23 mouse cellular contexts compared by ENCODE assay signal in the genomic region with DNA sequence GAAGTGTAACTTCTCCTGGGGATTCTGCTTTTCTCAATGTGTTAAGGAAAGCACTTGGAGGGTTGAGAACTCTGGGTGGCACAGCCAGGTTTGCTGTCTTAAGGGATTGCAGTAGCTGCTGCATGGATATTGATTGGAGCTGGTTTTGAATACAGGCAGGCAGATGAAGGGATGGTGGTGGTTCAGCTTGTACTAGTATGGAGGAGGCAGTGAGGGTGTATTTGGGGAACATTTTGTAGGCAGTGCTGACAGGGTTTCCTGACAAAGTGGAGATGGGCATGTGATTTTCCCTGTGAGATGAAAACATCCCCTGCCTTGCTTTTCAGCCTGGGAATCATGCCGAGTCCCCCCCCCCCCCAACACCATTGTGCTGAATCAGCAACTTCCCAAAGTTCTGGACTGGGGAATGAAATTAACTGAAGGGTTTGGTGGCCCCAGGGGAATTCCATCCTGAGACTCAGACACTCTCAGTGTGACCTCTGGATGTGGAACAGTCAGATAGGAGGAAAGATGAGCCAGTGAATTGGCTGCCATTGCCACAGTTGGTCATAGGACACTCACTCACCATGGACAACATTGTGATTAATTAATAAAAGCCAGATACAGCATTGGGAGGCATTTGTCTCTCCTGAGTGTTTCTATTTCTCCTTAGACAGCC. TPM values are rescaled to one million over a fixed set of nuclear protein-coding genes. Genes with fewer than 3 reads are reported as not detected.
DNase-seq lines count a peak whose midpoint lies in the region; ATAC-seq and TF ChIP-seq lines count a peak whose summit lies in the region.
"Had no signal": no experiment of that assay in that cellular context is flagged by ENCODE, and none has a peak within 500 bp of the region (broad histone marks: within the 10 kb centered on the region; RNA-seq: fewer than 3 reads in every experiment).

No protein-coding gene starts in this region.

- H3K4me3 ChIP-seq in midbrain, embryonic 11.5 days (ENCODE audit: low read depth, low read length): no peak overlapping the region
- no peak overlapping the region for H3K4me3 ChIP-seq in midbrain, embryonic 16.5 days (ENCODE audit: low read depth, low read length)
- no peak overlapping the region for H3K4me3 ChIP-seq in stomach, postnatal 0 days (ENCODE audit: low read depth, low read length)
- H3K4me3 ChIP-seq: embryonic facial prominence, embryonic 13.5 days; forebrain, embryonic 13.5 days; heart, embryonic 10.5 days; hindbrain, embryonic 12.5 days had no signal

- no peak for TF ChIP-seq CTCF in stomach, postnatal 0 days (IDR thresholded peaks at IDR 0.05; ENCODE audit: low read depth)

- H3K4me1 ChIP-seq in midbrain, embryonic 11.5 days (ENCODE audit: control insufficient read depth, insufficient read depth, low read length): no peaks in the 10 kb centered on the region
- H3K4me1 ChIP-seq in midbrain, embryonic 16.5 days (ENCODE audit: control insufficient read depth, insufficient read depth, low read length): no peaks in the 10 kb centered on the region
- H3K4me1 ChIP-seq in stomach, postnatal 0 days (replicated peaks; ENCODE audit: control insufficient read depth, insufficient read depth): no peaks in the 10 kb centered on the region
- H3K4me1 ChIP-seq: embryonic facial prominence, embryonic 13.5 days; forebrain, embryonic 13.5 days; heart, embryonic 10.5 days; hindbrain, embryonic 12.5 days had no signal

- DNase-seq in frontal cortex, postnatal 10 days (ENCODE audit: low spot score in 2 of 2): no peak
- peak; percentile 37 for DNase-seq in midbrain, embryonic 11.5 days (ENCODE audit: low spot score, missing footprints)
- DNase-seq in ZHBTc4 (ENCODE audit: low read depth, low spot score): peak; percentile 12
- DNase-seq in retina, postnatal 1 day: no peak
- DNase-seq in stomach, postnatal 0 days (ENCODE audit: low spot score): no peak
- DNase-seq: adrenal gland, adult 8-10 months; cerebellum, adult 11-12 months; cerebellum, adult 9-10 months; cerebellum, postnatal 25 days; forebrain, postnatal 0 days; gastrocnemius, postnatal 10 days; heart, adult 18-20 months; heart, postnatal 10 days; heart, postnatal 4 days had no signal

- WGBS in midbrain, embryonic 11.5 days: 76% methylated on average over 1 of the region's 1 CpGs
- WGBS in midbrain, embryonic 16.5 days: 38% methylated on average over 1 of the region's 1 CpGs
- 54% methylated on average over 1 of the region's 1 CpGs for WGBS in stomach, postnatal 0 days

- no peak overlapping the region for H3K4me2 ChIP-seq in midbrain, embryonic 11.5 days
- no peak overlapping the region for H3K4me2 ChIP-seq in midbrain, embryonic 16.5 days (ENCODE audit: low read length)
- H3K4me2 ChIP-seq in stomach, postnatal 0 days (replicated peaks; ENCODE audit: low read depth): no peak overlapping the region
- H3K4me2 ChIP-seq: embryonic facial prominence, embryonic 13.5 days; forebrain, embryonic 13.5 days; hindbrain, embryonic 12.5 days had no signal

- H3K9me3 ChIP-seq in midbrain, embryonic 11.5 days (ENCODE audit: control insufficient read depth, low read length): no peaks in the 10 kb centered on the region
- H3K9me3 ChIP-seq in midbrain, embryonic 16.5 days (replicated peaks; ENCODE audit: control insufficient read depth, low read length, poor library complexity, severe bottlenecking): no peaks in the 10 kb centered on the region
- no peaks in the 10 kb centered on the region for H3K9me3 ChIP-seq in stomach, postnatal 0 days (ENCODE audit: control insufficient read depth, low read length)
- H3K9me3 ChIP-seq: embryonic facial prominence, embryonic 13.5 days; forebrain, embryonic 13.5 days; heart, embryonic 10.5 days; hindbrain, embryonic 12.5 days had no signal

- no peak overlapping the region for H3K9ac ChIP-seq in midbrain, embryonic 11.5 days (ENCODE audit: low read length)
- H3K9ac ChIP-seq in midbrain, embryonic 16.5 days (ENCODE audit: low read depth, low read length): no peak overlapping the region
- no peak overlapping the region for H3K9ac ChIP-seq in stomach, postnatal 0 days (ENCODE audit: low read length)
- H3K9ac ChIP-seq: embryonic facial prominence, embryonic 13.5 days; forebrain, embryonic 13.5 days; forebrain, postnatal 0 days; hindbrain, embryonic 12.5 days had no signal

- no peak for TF ChIP-seq EP300 in stomach, postnatal 0 days (optimal IDR thresholded peaks at IDR 0.05)

- H3K27ac ChIP-seq in midbrain, embryonic 11.5 days (ENCODE audit: low read depth, low read length): no peak overlapping the region
- no peak overlapping the region for H3K27ac ChIP-seq in midbrain, embryonic 16.5 days (ENCODE audit: low read length)
- no peak overlapping the region for H3K27ac ChIP-seq in stomach, postnatal 0 days (replicated peaks)
- H3K27ac ChIP-seq: embryonic facial prominence, embryonic 13.5 days; forebrain, embryonic 13.5 days; heart, embryonic 10.5 days; hindbrain, embryonic 12.5 days had no signal

- H3K36me3 ChIP-seq in midbrain, embryonic 11.5 days (ENCODE audit: control insufficient read depth, insufficient read depth, low read length): no peaks in the 10 kb centered on the region
- no peaks in the 10 kb centered on the region for H3K36me3 ChIP-seq in midbrain, embryonic 16.5 days (ENCODE audit: control insufficient read depth, insufficient read depth, low read length)
- no peaks in the 10 kb centered on the region for H3K36me3 ChIP-seq in stomach, postnatal 0 days (ENCODE audit: control insufficient read depth, insufficient read depth, low read length)
- H3K36me3 ChIP-seq: embryonic facial prominence, embryonic 13.5 days; G1E; heart, embryonic 10.5 days; hindbrain, embryonic 12.5 days had no signal

- ATAC-seq in frontal cortex, adult (ENCODE audit: low TSS enrichment): peak; percentile 67; the same call in 1 of the 2 replicates
- no peak for ATAC-seq in midbrain, embryonic 11.5 days (ENCODE audit: low FRiP score)
- no peak for ATAC-seq in midbrain, embryonic 16.5 days
- no peak for ATAC-seq in stomach, postnatal 0 days (ENCODE audit: low FRiP score, low TSS enrichment)
- ATAC-seq: forebrain, embryonic 13.5 days; forebrain, postnatal 0 days; hindbrain, embryonic 16.5 days; Patski had no signal

- no peaks in the 10 kb centered on the region for H3K27me3 ChIP-seq in midbrain, embryonic 11.5 days (ENCODE audit: control insufficient read depth, insufficient read depth, low read length)
- H3K27me3 ChIP-seq in midbrain, embryonic 16.5 days (ENCODE audit: control insufficient read depth, insufficient read depth, low read depth, low read length): no peaks in the 10 kb centered on the region
- H3K27me3 ChIP-seq in stomach, postnatal 0 days (ENCODE audit: control insufficient read depth, insufficient read depth, low read length): no peaks in the 10 kb centered on the region
- H3K27me3 ChIP-seq: embryonic facial prominence, embryonic 13.5 days; forebrain, embryonic 13.5 days; hindbrain, embryonic 12.5 days; Patski had no signal

RNA-seq across cellular contexts. Expression of a gene that starts 54.1 kb away (rescaled TPM):
- polyA plus RNA-seq in midbrain, embryonic 11.5 days (2014; fragmentation: Nextera tagmentation; extraction: Ambion mirVana): 2.3 and 2.8 TPM in 2 replicates
- 52.2 and 53.5 TPM in 2 replicates for polyA plus RNA-seq in midbrain, embryonic 16.5 days (2015; fragmentation: Nextera tagmentation; extraction: Ambion mirVana)
- polyA plus RNA-seq in stomach, postnatal 0 days (2015; fragmentation: Nextera tagmentation; extraction: Ambion mirVana): 18.3 and 19.1 TPM in 2 replicates
- polyA plus RNA-seq: G1E had no signal

Comparison
In these comparisons a context has a peak if more than half of its experiments do, and no peak if none do; other contexts are left out.
1. DNase-seq: peak in midbrain, embryonic 11.5 days (single experiment) and ZHBTc4 (single experiment); none in frontal cortex, postnatal 10 days (0 of 2), retina, postnatal 1 day (single experiment) and stomach, postnatal 0 days (single experiment).